Mouse (Mus musculus) MEL (cell line): ENCODE results near the gene Gm26602. TPM values are rescaled to one million over a fixed set of nuclear protein-coding genes. Genes with fewer than 3 reads are reported as not detected.

Experiments
- DNase-seq: peaks from one replicate; pipeline ENCODE4 v3.0.0; 2011; ENCODE audit warnings: low read depth, low spot score
- H3K27ac ChIP-seq: 2 replicates; pipeline ENCODE4 v1.5.1; 2012; ENCODE audit warnings: low read depth, mild to moderate bottlenecking, control low read depth, low read length, moderate library complexity; ENCODE audit not compliant: control insufficient read depth
- H3K27me3 ChIP-seq, 2 experiments: fragments of 150-350 bp in 1 of 2; sonication (generic) in 1 of 2; 2 replicates each; pipeline ENCODE4 v1.6.1; 2012; ENCODE audit warnings: low read length in 2 of 2, mild to moderate bottlenecking in 2 of 2, improper control_type of control experiment in 1 of 2, moderate library complexity in 1 of 2; ENCODE audit not compliant: insufficient read depth in 2 of 2, control insufficient read depth in 1 of 2
- H3K36me3 ChIP-seq, 2 experiments: 2 replicates each; pipeline ENCODE4 v1.6.1; 2012 to 2014; ENCODE audit warnings: low read length in 2 of 2, improper control_type of control experiment in 1 of 2, inconsistent platforms in 1 of 2, mild to moderate bottlenecking in 1 of 2; ENCODE audit not compliant: insufficient read depth in 2 of 2, control insufficient read depth in 1 of 2
- H3K4me1 ChIP-seq, 2 experiments: fragments of 150-350 bp in 1 of 2; sonication (generic) in 1 of 2; 2 replicates each; pipeline ENCODE4 v1.6.1; 2012; ENCODE audit warnings: low read length in 2 of 2, improper control_type of control experiment in 1 of 2, mild to moderate bottlenecking in 1 of 2; ENCODE audit not compliant: insufficient read depth in 2 of 2, control insufficient read depth in 1 of 2
- H3K4me3 ChIP-seq, 2 experiments: fragments of 150-350 bp in 1 of 2; sonication (generic) in 1 of 2; 2 replicates each; pipeline ENCODE4 v1.5.1; 2012; ENCODE audit warnings: low read depth in 2 of 2, low read length in 2 of 2, mild to moderate bottlenecking in 2 of 2, moderate library complexity in 2 of 2, control low read depth in 1 of 2, improper control_type of control experiment in 1 of 2; ENCODE audit not compliant: control insufficient read depth in 1 of 2, insufficient read depth in 1 of 2
- H3K79me2 ChIP-seq: 2 replicates; pipeline ENCODE4 v1.6.1; 2012; ENCODE audit warnings: mild to moderate bottlenecking, low read length, moderate library complexity; ENCODE audit not compliant: control insufficient read depth, poor library complexity, insufficient read depth
- H3K9ac ChIP-seq: 2 replicates; pipeline ENCODE4 v1.6.1; 2012; ENCODE audit warnings: low read depth, mild to moderate bottlenecking, control low read depth, low read length, moderate library complexity; ENCODE audit not compliant: control insufficient read depth, poor library complexity, severe bottlenecking
- H3K9me3 ChIP-seq: fragments of 150-350 bp; sonication (generic); replicated peaks from 2 replicates; pipeline ENCODE4 v1.6.1; 2012; ENCODE audit warnings: mild to moderate bottlenecking, low read length, improper control_type of control experiment, moderate library complexity; ENCODE audit not compliant: insufficient read depth
- CTCF ChIP-seq, 3 experiments: IDR thresholded peaks in 2 of 3; conservative IDR thresholded peaks in 1 of 3; 2 replicates each; pipeline ENCODE4 v1.5.1; 2011 to 2012; ENCODE audit warnings: low read length in 3 of 3, low read depth in 2 of 3, mild to moderate bottlenecking in 2 of 3, improper control_type of control experiment in 1 of 3, inconsistent platforms in 1 of 3, mixed read lengths in 1 of 3, moderate library complexity in 1 of 3; ENCODE audit not compliant: control insufficient read depth in 1 of 3, insufficient read depth in 1 of 3, poor library complexity in 1 of 3, severe bottlenecking in 1 of 3
- EP300 ChIP-seq, 2 experiments: IDR thresholded peaks; 2 replicates each; pipeline ENCODE4 v1.6.1; 2011; ENCODE audit warnings: improper control_type of control experiment in 2 of 2, low read length in 2 of 2, low read depth in 1 of 2, mild to moderate bottlenecking in 1 of 2
- ETS1 ChIP-seq: IDR thresholded peaks from 2 replicates; pipeline ENCODE4 v1.6.1; 2012; ENCODE audit warnings: low read depth, mild to moderate bottlenecking, inconsistent platforms, low read length, improper control_type of control experiment, moderate library complexity
- GABPA ChIP-seq: IDR thresholded peaks from 2 replicates; pipeline ENCODE4 v1.6.1; 2012; ENCODE audit warnings: low read depth, mild to moderate bottlenecking, inconsistent platforms, low read length, improper control_type of control experiment, moderate library complexity
- GATA1 ChIP-seq: IDR thresholded peaks from 2 replicates; pipeline ENCODE4 v1.6.1; 2011; ENCODE audit warnings: low read depth, low read length, improper control_type of control experiment
- HCFC1 ChIP-seq: IDR thresholded peaks from 2 replicates; pipeline ENCODE4 v1.6.1; 2012; ENCODE audit warnings: low read depth, mild to moderate bottlenecking, inconsistent platforms, low read length, improper control_type of control experiment, moderate library complexity
- MAX ChIP-seq: IDR thresholded peaks from 2 replicates; pipeline ENCODE4 v1.6.1; 2011; ENCODE audit warnings: low read length, improper control_type of control experiment
- MAZ ChIP-seq: IDR thresholded peaks from 2 replicates; pipeline ENCODE4 v1.6.1; 2012; ENCODE audit warnings: low read depth, mild to moderate bottlenecking, inconsistent platforms, low read length, improper control_type of control experiment
- MEF2A ChIP-seq: IDR thresholded peaks from 2 replicates; pipeline ENCODE4 v1.6.1; 2014; ENCODE audit warnings: low read depth, mild to moderate bottlenecking, inconsistent platforms, low read length, improper control_type of control experiment; ENCODE audit not compliant: poor library complexity, insufficient replicate concordance, severe bottlenecking; ENCODE audit errors: extremely low read depth
- MXI1 ChIP-seq: IDR thresholded peaks from 2 replicates; pipeline ENCODE4 v1.6.1; 2011; ENCODE audit warnings: mild to moderate bottlenecking, low read depth, low read length, improper control_type of control experiment
- MYB ChIP-seq: IDR thresholded peaks from 2 replicates; pipeline ENCODE4 v1.6.1; 2011; ENCODE audit warnings: mild to moderate bottlenecking, low read depth, low read length, improper control_type of control experiment
- NELFE ChIP-seq: IDR thresholded peaks from 2 replicates; pipeline ENCODE4 v1.6.1; 2011; ENCODE audit warnings: low read depth, low read length, improper control_type of control experiment
- NRF1 ChIP-seq: IDR thresholded peaks from 2 replicates; pipeline ENCODE4 v1.6.1; 2014; ENCODE audit warnings: low read depth, mild to moderate bottlenecking, inconsistent platforms, low read length, improper control_type of control experiment, moderate library complexity; ENCODE audit not compliant: poor library complexity, insufficient read depth, severe bottlenecking
- POLR2A ChIP-seq, 2 experiments: IDR thresholded peaks; 2 replicates each; pipeline ENCODE4 v1.6.1; 2011 to 2012; ENCODE audit warnings: low read length in 2 of 2, mild to moderate bottlenecking in 2 of 2, control low read depth in 1 of 2, improper control_type of control experiment in 1 of 2, low read depth in 1 of 2, moderate library complexity in 1 of 2; ENCODE audit not compliant: control insufficient read depth in 1 of 2, insufficient read depth in 1 of 2, poor library complexity in 1 of 2
- RAD21 ChIP-seq: IDR thresholded peaks from 2 replicates; pipeline ENCODE4 v1.6.1; 2011; ENCODE audit warnings: mild to moderate bottlenecking, low read depth, low read length, improper control_type of control experiment
- RCOR1 ChIP-seq: IDR thresholded peaks from 2 replicates; pipeline ENCODE4 v1.6.1; 2012; ENCODE audit warnings: low read depth, mild to moderate bottlenecking, inconsistent platforms, low read length, improper control_type of control experiment
- SIN3A ChIP-seq: IDR thresholded peaks from 2 replicates; pipeline ENCODE4 v1.6.1; 2012; ENCODE audit warnings: low read length, improper control_type of control experiment, inconsistent platforms
- TAL1 ChIP-seq: IDR thresholded peaks from 2 replicates; pipeline ENCODE4 v1.6.1; 2012; ENCODE audit warnings: mild to moderate bottlenecking, inconsistent platforms, low read length, moderate library complexity, mixed read lengths
- TBP ChIP-seq: IDR thresholded peaks from 2 replicates; pipeline ENCODE4 v1.8.0; 2011; ENCODE audit warnings: low read depth, low read length, improper control_type of control experiment
- TCF12 ChIP-seq: IDR thresholded peaks from 2 replicates; pipeline ENCODE4 v1.6.1; 2014; ENCODE audit warnings: low read depth, mild to moderate bottlenecking, inconsistent platforms, low read length, improper control_type of control experiment, moderate library complexity
- USF1 ChIP-seq: IDR thresholded peaks from 2 replicates; pipeline ENCODE4 v1.6.1; 2014; ENCODE audit warnings: low read depth, mild to moderate bottlenecking, inconsistent platforms, low read length, improper control_type of control experiment, moderate library complexity
- USF2 ChIP-seq, 2 experiments: IDR thresholded peaks; 2 replicates each; pipeline ENCODE4 v1.6.1; 2011 to 2012; ENCODE audit warnings: improper control_type of control experiment in 2 of 2, low read length in 2 of 2, borderline replicate concordance in 1 of 2, inconsistent platforms in 1 of 2, low read depth in 1 of 2, mild to moderate bottlenecking in 1 of 2; ENCODE audit not compliant: insufficient read depth in 1 of 2
- ZC3H11A ChIP-seq: IDR thresholded peaks from 2 replicates; pipeline ENCODE4 v1.6.1; 2012; ENCODE audit warnings: low read depth, mild to moderate bottlenecking, inconsistent platforms, low read length, improper control_type of control experiment
- ZMIZ1 ChIP-seq: IDR thresholded peaks from 2 replicates; pipeline ENCODE4 v1.6.1; 2012; ENCODE audit warnings: low read depth, mild to moderate bottlenecking, inconsistent platforms, low read length, improper control_type of control experiment, moderate library complexity
- ZNF384 ChIP-seq: IDR thresholded peaks from 2 replicates; pipeline ENCODE4 v1.6.1; 2012; ENCODE audit warnings: low read depth, mild to moderate bottlenecking, inconsistent platforms, low read length, improper control_type of control experiment
- polyA plus RNA-seq, 2 experiments: library from polyadenylated mRNA; stranded (reverse) in 1 of 2; unstranded in 1 of 2; fragments of >175 nt in 1 of 2; fragments of >200 nt in 1 of 2; gene quantifications; 2 replicates each; pipeline versions ENCODE4 v1.2.1 to v1.2.4; 2012; ENCODE audit warnings: low replicate concordance in 2 of 2, low read depth in 1 of 2; ENCODE audit not compliant: insufficient read length in 2 of 2, insufficient read depth in 1 of 2, missing spikeins in 1 of 2
- total RNA-seq: library from RNA; depleted of rRNA; stranded (reverse); fragments of 300-350 nt; gene quantifications from 2 replicates; pipeline ENCODE4 v1.2.3, GENCODE M21; 2012

Gm26602 gene
- total and polyA plus RNA-seq, 3 experiments, result 4.5 to 10.2 TPM; not detected in 1

DNA sequence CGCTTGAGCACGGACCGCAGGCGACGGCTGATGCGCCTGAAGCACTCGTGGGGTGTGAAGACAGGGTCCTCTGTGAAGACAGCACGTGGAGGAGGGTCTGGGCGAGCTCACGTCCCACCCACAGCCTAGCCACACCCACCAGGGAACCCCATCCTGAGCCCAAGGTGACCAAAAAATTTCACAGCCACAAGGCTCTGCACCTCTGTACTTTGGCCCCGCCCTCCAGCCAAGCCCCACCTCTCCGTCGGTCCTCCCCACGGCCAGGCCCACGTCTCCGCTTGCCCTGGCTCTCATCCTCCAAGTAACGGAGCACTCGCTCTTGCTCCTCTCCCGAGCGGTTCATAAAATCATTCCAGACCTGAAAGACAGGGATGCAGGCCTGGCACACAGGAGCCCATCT is 1.8 kb downstream of the Gm26602 start:
- DNase-seq, result no peak

DNA sequence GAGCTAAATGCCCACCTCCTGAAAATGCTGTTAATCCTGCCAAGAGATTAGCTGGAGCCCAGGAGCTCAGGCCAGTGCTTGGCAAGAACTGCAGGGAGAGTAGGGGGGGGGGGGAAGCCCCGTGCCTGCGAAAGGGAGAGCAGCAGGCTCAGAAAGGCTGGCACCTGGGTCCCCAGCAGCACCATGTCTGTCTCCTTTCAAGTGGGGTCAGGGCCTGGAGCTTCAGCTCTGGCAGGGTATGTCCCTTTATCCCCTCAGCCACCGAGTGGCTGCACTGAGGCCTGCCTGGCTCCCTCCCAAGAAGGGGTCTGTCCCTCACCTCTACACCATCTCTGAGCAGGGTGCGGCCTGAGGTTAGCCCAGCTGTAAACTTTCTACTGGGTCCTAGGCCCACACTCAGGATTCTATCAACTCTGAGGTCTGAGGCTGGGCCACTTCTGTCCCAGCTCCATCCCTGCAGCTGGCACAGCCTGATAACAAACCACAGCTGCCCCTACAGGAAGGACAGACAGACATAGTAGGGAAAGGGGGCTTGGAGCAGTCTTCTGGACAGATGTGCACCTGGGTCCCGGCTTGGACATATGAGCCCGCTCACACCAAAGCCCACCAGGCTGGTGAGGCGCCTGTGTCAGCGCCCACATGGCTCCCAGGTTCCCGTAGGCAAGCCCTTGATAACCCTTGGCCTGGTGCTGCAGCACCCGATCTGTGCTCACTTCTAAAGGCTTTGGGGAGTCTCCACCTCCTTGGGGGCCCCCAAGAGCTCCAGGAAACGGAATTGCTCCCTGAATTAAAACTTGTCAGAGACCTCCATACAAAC is 3.7 kb downstream of the Gm26602 start:
- Histone ChIP-seq H3K9me3 (no peaks in the 10 kb centered on the region), H3K4me3 (peak overlapping the region; percentile 7 to 39; a peak in 3 of 4 replicates), H3K27ac (peak overlapping the region; percentile 69), H3K9ac (peak overlapping the region; percentile 9), H3K4me1 (peaks cover 15 to 26% of the 10 kb centered on the region in 2 experiments), H3K36me3 (peaks cover 0 to 7% of the 10 kb centered on the region in 2 experiments; a peak in 2 of 4 replicates), H3K79me2 (peaks cover 21% of the 10 kb centered on the region), H3K27me3 (no peaks in the 10 kb centered on the region)
- DNase-seq, result peak; percentile 76
- TF ChIP-seq MEF2A (no peak), CTCF (IDR thresholded peaks at IDR 0.05 in 2 of 3, conservative IDR thresholded peaks at IDR 0.05 in 1 of 3; ENCODE audit: control insufficient read depth in 1 of 3, insufficient read depth in 1 of 3, low read depth in 2 of 3, low read length in 3 of 3, poor library complexity in 1 of 3, severe bottlenecking in 1 of 3) (no peak), SIN3A (0 out of 2 replicates have a peak, but pooled peaks have one; percentile 51), MXI1 (peak; percentile 47; the same call in 1 of the 2 replicates), USF2 (IDR thresholded peaks at IDR 0.05; ENCODE audit: borderline replicate concordance in 1 of 2, insufficient read depth in 1 of 2, low read depth in 1 of 2, low read length in 2 of 2) (no peak), MAZ (peak; percentile 21; the same call in 1 of the 2 replicates), TCF12 (peak; percentile 88), RAD21 (no peak), GATA1 (peak; percentile 70), ETS1 (peak; percentile 2; the same call in 1 of the 2 replicates), EP300 (IDR thresholded peaks at IDR 0.05; ENCODE audit: low read depth in 1 of 2, low read length in 2 of 2) (peak; percentile 60 to 79), NRF1 (no peak), MYB (no peak), TAL1 (peak; percentile 99)

More for the DNA sequence above, 1.8 kb downstream of the Gm26602 start:
- H3K4me1 ChIP-seq, result peaks cover 12 to 28% of the 10 kb centered on the region in 2 experiments
- H3K27ac ChIP-seq, result no peak overlapping the region
- no peak overlapping the region for H3K4me3 ChIP-seq
- peaks cover 0 to 7% of the 10 kb centered on the region in 2 experiments; a peak in 2 of 4 replicates for H3K36me3 ChIP-seq
- H3K9ac ChIP-seq, result no peak overlapping the region
- H3K27me3 ChIP-seq, result no peaks in the 10 kb centered on the region
- peaks cover 13% of the 10 kb centered on the region for H3K79me2 ChIP-seq
- TF ChIP-seq POLR2A (IDR thresholded peaks at IDR 0.05; ENCODE audit: control insufficient read depth in 1 of 2, insufficient read depth in 1 of 2, low read depth in 1 of 2, low read length in 2 of 2, poor library complexity in 1 of 2) (no peak), ZNF384 (no peak), ZC3H11A (no peak), ZMIZ1 (no peak), MAZ (no peak), TBP (no peak), MAX (no peak), RCOR1 (no peak), USF1 (no peak), NELFE (no peak), GABPA (no peak), TCF12 (no peak), CTCF (IDR thresholded peaks at IDR 0.05 in 2 of 3, conservative IDR thresholded peaks at IDR 0.05 in 1 of 3; ENCODE audit: control insufficient read depth in 1 of 3, insufficient read depth in 1 of 3, low read depth in 2 of 3, low read length in 3 of 3, poor library complexity in 1 of 3, severe bottlenecking in 1 of 3) (no peak), HCFC1 (no peak)
- TF ChIP-seq, all 39 proteins: peak for 0
- H3K9me3 ChIP-seq, result no peaks in the 10 kb centered on the region
